Mouse (Mus musculus): ENCODE data around the gene Cdkn2c. TPM values are rescaled to one million over a fixed set of nuclear protein-coding genes. Genes with fewer than 3 reads are reported as not detected.

The Cdkn2c gene
- polyA plus RNA-seq, 1 experiment = 6.3 TPM

- no peak for TF ChIP-seq POLR2A (IDR thresholded peaks at IDR 0.05; ENCODE audit: extremely low read depth, insufficient read depth, low read length)
- no peak for TF ChIP-seq CTCF (IDR thresholded peaks at IDR 0.05; ENCODE audit: extremely low read depth, insufficient read depth, low read length)
- Histone ChIP-seq H3K4me1 (ENCODE audit: control insufficient read depth, insufficient read depth, low read length) (no peaks in the 10 kb centered on the region; the same call in 1 of the 2 replicates), H3K27ac (ENCODE audit: insufficient read depth, low read length) (no peak overlapping the region), H3K4me3 (ENCODE audit: insufficient read depth, low read length) (no peak overlapping the region)
These were observed 8.2 kb downstream of the Cdkn2c start for GRCm38 (mm10) chr4:109658826-109659225.

- no peaks in the 10 kb centered on the region; the same call in 1 of the 2 replicates for H3K4me1 ChIP-seq (ENCODE audit: control insufficient read depth, insufficient read depth, low read length)
- TF ChIP-seq POLR2A (IDR thresholded peaks at IDR 0.05; ENCODE audit: extremely low read depth, insufficient read depth, low read length) = no peak
- TF ChIP-seq CTCF (IDR thresholded peaks at IDR 0.05; ENCODE audit: extremely low read depth, insufficient read depth, low read length) = no peak
- peak overlapping the region; percentile 37; the same call in 1 of the 2 replicates for H3K4me3 ChIP-seq (ENCODE audit: insufficient read depth, low read length)
- no peak overlapping the region for H3K27ac ChIP-seq (ENCODE audit: insufficient read depth, low read length)
These were observed 9.0 kb downstream of the Cdkn2c start for GRCm38 (mm10) chr4:109657851-109658500.

GRCm38 (mm10) chr4:109657021-109657850 lies 9.8 kb downstream of the Cdkn2c start:
- H3K4me3 ChIP-seq (ENCODE audit: insufficient read depth, low read length) = peak overlapping the region; percentile 37
- TF ChIP-seq POLR2A (IDR thresholded peaks at IDR 0.05; ENCODE audit: extremely low read depth, insufficient read depth, low read length) = no peak
- no peak for TF ChIP-seq CTCF (IDR thresholded peaks at IDR 0.05; ENCODE audit: extremely low read depth, insufficient read depth, low read length)
- no peak overlapping the region for H3K27ac ChIP-seq (ENCODE audit: insufficient read depth, low read length)
- no peaks in the 10 kb centered on the region; the same call in 1 of the 2 replicates for H3K4me1 ChIP-seq (ENCODE audit: control insufficient read depth, insufficient read depth, low read length)

DNA sequence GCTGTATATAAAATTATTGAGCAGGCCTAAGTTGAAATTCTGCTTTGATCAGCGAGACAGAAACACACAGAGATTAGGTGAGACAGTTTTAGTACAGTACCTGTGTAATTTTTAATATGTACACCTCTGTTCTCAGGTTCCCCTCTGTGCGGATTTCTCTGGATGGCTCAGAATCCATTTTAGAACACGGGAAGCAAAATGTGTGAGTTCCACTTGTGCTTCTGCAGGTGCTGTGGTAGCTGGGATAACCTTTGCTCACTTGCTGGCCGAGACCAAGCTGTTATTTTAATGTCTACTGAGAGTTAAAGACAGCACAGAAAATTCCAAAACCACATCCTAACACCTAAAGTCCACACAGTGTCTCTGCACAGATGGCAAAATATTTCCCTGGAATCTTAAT lies 10.7 kb downstream of the Cdkn2c start:
- Histone ChIP-seq H3K4me1 (ENCODE audit: control insufficient read depth, insufficient read depth, low read length) (no peaks in the 10 kb centered on the region; the same call in 1 of the 2 replicates), H3K4me3 (ENCODE audit: insufficient read depth, low read length) (no peak overlapping the region; the same call in 1 of the 2 replicates), H3K27ac (ENCODE audit: insufficient read depth, low read length) (no peak overlapping the region)
- TF ChIP-seq CTCF (IDR thresholded peaks at IDR 0.05; ENCODE audit: extremely low read depth, insufficient read depth, low read length) (no peak), POLR2A (IDR thresholded peaks at IDR 0.05; ENCODE audit: extremely low read depth, insufficient read depth, low read length) (no peak)

DNA sequence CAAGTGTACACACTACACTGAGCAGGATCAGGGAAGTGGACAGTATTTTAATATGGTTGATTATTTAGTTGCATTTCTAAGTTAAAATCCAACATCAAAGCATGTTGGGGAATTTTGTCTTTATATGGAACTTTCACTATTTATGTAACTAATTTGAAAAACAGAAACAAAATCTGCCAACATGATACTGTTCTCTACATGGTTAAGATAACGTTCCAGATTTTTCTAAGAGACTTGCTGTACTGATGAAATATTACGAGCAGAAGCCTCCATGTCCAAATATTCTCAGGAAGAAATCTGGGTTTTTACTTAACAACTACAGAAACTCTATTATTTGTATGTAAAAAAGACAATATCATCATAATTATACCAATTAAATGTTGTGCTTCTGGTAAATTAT lies 11.3 kb downstream of the Cdkn2c start:
- Histone ChIP-seq H3K27ac (ENCODE audit: insufficient read depth, low read length) (no peak overlapping the region), H3K4me1 (ENCODE audit: control insufficient read depth, insufficient read depth, low read length) (no peaks in the 10 kb centered on the region; the same call in 1 of the 2 replicates), H3K4me3 (ENCODE audit: insufficient read depth, low read length) (no peak overlapping the region)
- TF ChIP-seq POLR2A (IDR thresholded peaks at IDR 0.05; ENCODE audit: extremely low read depth, insufficient read depth, low read length) (no peak), CTCF (IDR thresholded peaks at IDR 0.05; ENCODE audit: extremely low read depth, insufficient read depth, low read length) (no peak)

DNA sequence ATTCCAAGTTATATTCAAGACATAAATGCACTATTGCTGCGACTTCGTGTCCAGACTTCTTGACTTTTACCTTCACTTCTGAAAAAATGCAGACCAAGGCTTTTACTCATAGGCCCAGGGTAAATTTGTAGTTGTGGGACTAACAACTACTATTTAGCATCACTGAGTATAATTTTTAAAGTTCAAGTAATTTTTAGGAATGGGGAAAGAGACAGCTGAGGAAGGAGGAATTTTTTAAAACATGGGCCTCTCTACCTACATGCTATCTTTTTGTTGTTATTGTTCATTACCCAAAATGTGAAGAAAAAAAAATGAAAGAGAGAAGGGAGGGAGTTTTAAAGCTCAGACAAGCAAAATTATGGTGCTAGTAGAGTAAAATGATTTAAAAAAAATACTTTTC lies 12.3 kb downstream of the Cdkn2c start:
- TF ChIP-seq POLR2A (IDR thresholded peaks at IDR 0.05; ENCODE audit: extremely low read depth, insufficient read depth, low read length) = no peak
- no peak for TF ChIP-seq CTCF (IDR thresholded peaks at IDR 0.05; ENCODE audit: extremely low read depth, insufficient read depth, low read length)
- no peak overlapping the region for H3K27ac ChIP-seq (ENCODE audit: insufficient read depth, low read length)
- no peak overlapping the region for H3K4me3 ChIP-seq (ENCODE audit: insufficient read depth, low read length)
- no peaks in the 10 kb centered on the region; the same call in 1 of the 2 replicates for H3K4me1 ChIP-seq (ENCODE audit: control insufficient read depth, insufficient read depth, low read length)

- Histone ChIP-seq H3K4me1 (ENCODE audit: control insufficient read depth, insufficient read depth, low read length) (no peaks in the 10 kb centered on the region; the same call in 1 of the 2 replicates), H3K4me3 (ENCODE audit: insufficient read depth, low read length) (no peak overlapping the region), H3K27ac (ENCODE audit: insufficient read depth, low read length) (no peak overlapping the region)
- no peak for TF ChIP-seq POLR2A (IDR thresholded peaks at IDR 0.05; ENCODE audit: extremely low read depth, insufficient read depth, low read length)
- no peak for TF ChIP-seq CTCF (IDR thresholded peaks at IDR 0.05; ENCODE audit: extremely low read depth, insufficient read depth, low read length)
These were observed 13.7 kb downstream of the Cdkn2c start for GRCm38 (mm10) chr4:109653251-109653650.

GRCm38 (mm10) chr4:109649331-109649730 lies 17.7 kb downstream of the Cdkn2c start:
- H3K4me1 ChIP-seq (ENCODE audit: control insufficient read depth, insufficient read depth, low read length) = no peaks in the 10 kb centered on the region
- H3K27ac ChIP-seq (ENCODE audit: insufficient read depth, low read length) = no peak overlapping the region
- TF ChIP-seq POLR2A (IDR thresholded peaks at IDR 0.05; ENCODE audit: extremely low read depth, insufficient read depth, low read length) (no peak), CTCF (IDR thresholded peaks at IDR 0.05; ENCODE audit: extremely low read depth, insufficient read depth, low read length) (no peak)
- no peak overlapping the region for H3K4me3 ChIP-seq (ENCODE audit: insufficient read depth, low read length)

DNA sequence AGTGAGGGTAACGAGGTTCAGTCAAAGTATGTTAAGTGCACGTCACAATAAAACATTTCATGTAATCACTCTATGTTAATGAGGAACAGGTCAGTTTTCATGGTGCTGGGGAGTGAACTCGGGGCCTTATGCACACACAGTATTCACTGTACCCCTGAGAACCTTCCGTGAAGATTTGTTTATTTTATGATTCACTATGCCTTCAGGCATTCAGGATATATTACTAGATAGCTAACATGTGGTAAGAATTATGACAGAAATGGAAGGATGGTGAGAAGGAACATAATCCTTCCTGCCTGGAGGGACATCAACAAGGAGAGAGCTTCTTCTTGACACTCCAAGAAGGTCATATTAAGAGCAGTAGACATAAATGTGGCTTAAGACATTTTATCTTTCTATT lies 19.7 kb downstream of the Cdkn2c start:
- no peak for TF ChIP-seq CTCF (IDR thresholded peaks at IDR 0.05; ENCODE audit: extremely low read depth, insufficient read depth, low read length)
- no peak for TF ChIP-seq POLR2A (IDR thresholded peaks at IDR 0.05; ENCODE audit: extremely low read depth, insufficient read depth, low read length)

More for the DNA sequence above, 19.7 kb downstream of the Cdkn2c start:
- H3K27ac ChIP-seq (ENCODE audit: insufficient read depth, low read length) = no peak overlapping the region
- H3K4me1 ChIP-seq (ENCODE audit: control insufficient read depth, insufficient read depth, low read length) = no peaks in the 10 kb centered on the region
- H3K4me3 ChIP-seq (ENCODE audit: insufficient read depth, low read length) = no peak overlapping the region
